Mouse (Mus musculus): Measurements from ENCODE around the gene Pcbd1. TPM values are rescaled to one million over a fixed set of nuclear protein-coding genes. Genes with fewer than 3 reads are reported as not detected.

Pcbd1 gene
- total RNA-seq (2021) = 1 to 10 TPM in 1 of 2 experiments, under 1 TPM in 1; 0.50 to 1.2 TPM
- long read RNA-seq, experiment 1 = 0 reads
- long read RNA-seq, experiment 2 = 0 reads

DNA sequence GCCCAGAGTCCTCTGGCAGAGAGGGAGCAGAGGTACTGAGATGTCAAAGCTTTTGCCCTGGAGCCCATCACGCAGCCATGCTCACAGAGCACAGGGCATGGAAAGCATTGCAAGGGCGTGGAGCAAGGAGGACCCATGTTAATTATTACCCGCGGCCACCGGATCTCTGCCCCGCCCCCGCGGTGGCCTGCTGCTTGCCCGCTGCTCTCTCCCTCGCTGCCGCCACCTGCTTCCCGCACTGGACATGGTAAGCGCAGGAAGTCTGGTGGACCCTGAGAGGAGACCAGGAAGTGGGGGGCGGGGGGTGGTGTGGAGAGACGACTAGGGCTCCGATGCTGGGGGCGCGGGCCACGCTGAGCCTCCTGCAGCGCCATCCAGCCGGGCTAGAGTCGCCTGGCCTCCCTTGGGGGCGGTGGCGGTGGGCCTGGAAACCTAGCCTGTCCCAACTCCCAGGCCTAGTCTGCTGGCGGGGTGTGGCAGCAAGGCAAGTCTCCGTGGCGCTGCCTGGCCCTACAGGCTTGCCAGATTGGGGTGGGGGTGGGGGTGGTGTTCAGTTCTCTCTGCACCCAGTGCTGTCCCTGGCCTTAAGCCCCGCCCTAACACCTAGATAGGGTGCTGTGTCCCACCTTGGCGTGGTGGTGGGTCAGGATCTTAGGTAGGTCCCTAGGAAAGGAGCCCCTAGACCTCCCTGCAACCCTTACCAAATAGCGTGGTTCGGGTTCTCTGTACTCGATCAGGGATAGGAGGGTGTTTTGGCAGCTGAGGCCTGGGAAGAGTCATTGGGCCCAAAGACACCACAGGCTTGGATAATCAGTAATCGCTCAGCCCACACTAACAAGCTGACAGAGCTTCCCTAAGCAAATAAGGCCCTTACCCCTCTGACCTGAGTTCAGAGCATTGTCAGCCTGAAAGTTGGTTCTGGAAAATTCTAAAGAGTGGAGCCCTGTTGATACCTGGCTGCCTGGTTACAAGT, at the start of gene Pcbd1:
Gene Pcbd1 (plus strand): TSS at position 162 of the 973 bp plus-strand sequence.
- DNase-seq (ENCODE audit: low spot score) = no peak

- DNase-seq (ENCODE audit: low spot score) = no peak
Measured at GRCm38 (mm10) chr10:61039657-61040056, 49.5 kb upstream of the Pcbd1 start.

GRCm38 (mm10) chr10:61045081-61045480, 44.0 kb upstream of the Pcbd1 start:
- no peak for DNase-seq (ENCODE audit: low spot score)

DNA sequence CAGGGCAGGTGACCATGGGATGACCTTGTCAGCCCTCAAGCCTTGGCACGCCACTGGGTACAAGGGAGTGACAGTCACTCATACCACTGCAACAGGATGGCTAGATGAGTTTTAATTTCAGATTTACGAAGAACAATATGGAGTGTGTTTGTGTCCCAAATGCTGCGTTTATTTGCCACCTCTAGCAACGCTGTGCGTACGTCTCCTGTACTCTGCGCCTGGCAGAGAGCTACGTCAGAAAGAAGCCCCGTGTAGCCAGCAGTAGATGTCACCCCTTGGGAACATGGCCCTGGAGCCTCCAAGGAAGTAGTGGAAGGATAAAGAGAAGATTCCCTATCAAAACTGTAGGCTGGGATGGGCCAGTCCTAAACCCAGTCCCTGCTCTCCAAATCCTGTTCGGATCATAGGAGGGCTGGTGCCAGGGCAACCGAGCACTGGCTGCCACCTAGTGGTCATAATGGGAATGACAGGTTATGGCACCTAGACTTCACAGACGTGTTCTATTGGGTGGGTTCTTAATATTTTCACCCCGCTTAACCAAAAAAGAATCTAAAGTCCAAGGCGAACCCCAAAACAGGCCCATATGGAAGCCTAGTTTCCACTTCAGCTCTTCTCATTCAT, 37.0 kb upstream of the Pcbd1 start:
- peak; percentile 69 for DNase-seq (ENCODE audit: low spot score)

- no peak for DNase-seq (ENCODE audit: low spot score)
Measured at GRCm38 (mm10) chr10:61056661-61057060, 32.5 kb upstream of the Pcbd1 start.

GRCm38 (mm10) chr10:61059101-61059500, 30.0 kb upstream of the Pcbd1 start:
- DNase-seq (ENCODE audit: low spot score) = no peak

DNA sequence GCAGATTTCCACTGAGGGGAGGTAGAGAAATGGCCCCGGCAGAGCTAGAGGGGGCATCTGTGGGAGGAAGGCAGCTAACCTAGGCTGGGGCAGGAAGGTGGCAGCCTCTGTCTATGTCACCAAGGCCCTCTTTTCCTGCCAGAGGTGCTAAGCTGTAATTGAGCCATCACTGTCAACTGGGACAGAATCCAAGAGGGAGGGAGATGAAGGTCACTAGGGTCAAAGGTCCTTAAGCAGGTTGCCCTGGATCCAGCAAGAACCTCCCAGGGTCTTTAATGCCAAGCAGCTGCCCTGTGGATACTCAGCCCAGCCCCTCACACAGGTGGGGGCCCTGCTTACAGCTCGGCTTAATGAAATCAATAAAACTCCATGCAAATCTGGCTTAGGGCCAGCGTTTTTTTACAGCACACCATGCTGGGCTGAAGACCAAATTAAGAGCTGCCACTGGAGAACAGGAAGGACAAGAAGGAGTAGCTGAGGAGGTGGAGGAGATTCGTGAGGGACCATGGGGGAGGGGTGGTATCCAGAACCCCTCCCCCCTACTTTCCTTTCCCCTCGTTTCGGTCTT, 29.5 kb upstream of the Pcbd1 start:
- DNase-seq (ENCODE audit: low spot score) = no peak

DNA sequence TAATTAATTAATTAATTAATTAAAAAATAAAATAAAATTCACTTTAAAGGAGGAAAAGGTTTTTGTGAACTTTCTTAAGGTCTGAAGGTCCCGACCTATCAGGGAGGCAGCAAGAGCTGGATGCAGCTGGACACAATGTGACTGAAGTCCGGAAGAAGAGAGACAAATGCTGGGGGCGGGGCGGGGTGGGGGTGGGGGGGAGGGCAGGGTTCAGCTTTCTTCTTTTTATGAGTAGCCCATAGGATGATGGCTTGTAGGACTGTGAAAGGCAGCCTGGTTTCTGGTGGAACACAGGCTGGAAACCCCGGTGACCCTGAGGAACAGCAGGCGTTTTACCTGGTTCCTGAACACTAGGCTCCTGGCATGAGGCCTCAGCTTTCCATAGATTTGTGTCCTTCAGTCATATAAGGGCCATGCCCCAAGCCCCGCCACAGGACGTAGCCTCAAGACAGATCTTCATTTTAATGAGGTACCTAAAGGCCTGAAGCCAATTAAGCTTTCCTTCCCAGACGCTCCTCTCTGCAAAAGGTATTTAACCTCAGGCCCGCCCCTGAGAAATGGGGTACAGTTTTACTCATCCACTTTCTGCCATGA, 25.8 kb upstream of the Pcbd1 start:
- DNase-seq (ENCODE audit: low spot score) = no peak

DNA sequence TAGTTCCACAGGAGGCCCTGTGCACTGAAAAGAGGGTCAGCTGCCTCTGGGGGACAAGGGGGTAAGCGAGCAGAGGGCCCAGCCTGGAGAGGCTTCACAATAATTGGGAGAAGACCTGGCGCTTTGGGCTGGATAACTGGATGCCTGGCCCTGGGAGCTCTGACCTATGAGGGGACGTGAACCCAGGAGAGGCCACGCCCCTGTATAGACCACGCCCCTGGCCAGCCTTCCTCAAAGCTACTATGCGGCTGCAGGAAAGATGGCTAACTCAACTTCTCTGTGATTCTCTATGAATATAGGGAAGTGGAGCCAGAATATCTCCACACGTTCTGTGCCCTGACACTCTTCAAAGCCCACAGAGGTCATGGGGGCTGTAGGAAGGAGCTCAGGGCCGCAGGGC, 24.5 kb upstream of the Pcbd1 start:
- DNase-seq (ENCODE audit: low spot score) = no peak

GRCm38 (mm10) chr10:61065287-61066005, 23.7 kb upstream of the Pcbd1 start:
- no peak for DNase-seq (ENCODE audit: low spot score)

- DNase-seq (ENCODE audit: low spot score) = peak; percentile 43
Measured at GRCm38 (mm10) chr10:61068436-61069192, 20.5 kb upstream of the Pcbd1 start.

DNA sequence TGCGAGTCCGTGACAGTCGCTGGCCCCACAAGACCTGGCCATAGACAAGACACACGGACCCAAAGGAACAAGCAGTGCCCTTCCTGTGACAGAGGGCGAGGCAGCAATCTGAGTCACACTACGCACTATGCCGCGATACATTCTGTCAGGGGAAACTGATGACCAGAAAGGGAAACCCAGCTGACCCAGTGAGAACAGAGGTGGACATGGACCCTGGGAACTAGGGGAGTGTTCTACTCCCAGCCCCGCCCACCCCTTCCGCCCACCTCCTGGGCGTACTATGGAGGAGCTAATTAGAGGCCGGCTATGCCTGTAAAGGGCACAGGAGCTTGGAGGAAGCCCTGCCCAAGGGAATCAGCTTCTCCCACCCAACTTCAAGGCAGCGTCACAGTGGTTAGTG, 19.9 kb upstream of the Pcbd1 start:
- DNase-seq (ENCODE audit: low spot score) = no peak

- peak; percentile 23 for DNase-seq (ENCODE audit: low spot score)
Measured at GRCm38 (mm10) chr10:61072324-61072723, 16.8 kb upstream of the Pcbd1 start.

- no peak for DNase-seq (ENCODE audit: low spot score)
Measured at GRCm38 (mm10) chr10:61074643-61075042, 14.5 kb upstream of the Pcbd1 start.

DNA sequence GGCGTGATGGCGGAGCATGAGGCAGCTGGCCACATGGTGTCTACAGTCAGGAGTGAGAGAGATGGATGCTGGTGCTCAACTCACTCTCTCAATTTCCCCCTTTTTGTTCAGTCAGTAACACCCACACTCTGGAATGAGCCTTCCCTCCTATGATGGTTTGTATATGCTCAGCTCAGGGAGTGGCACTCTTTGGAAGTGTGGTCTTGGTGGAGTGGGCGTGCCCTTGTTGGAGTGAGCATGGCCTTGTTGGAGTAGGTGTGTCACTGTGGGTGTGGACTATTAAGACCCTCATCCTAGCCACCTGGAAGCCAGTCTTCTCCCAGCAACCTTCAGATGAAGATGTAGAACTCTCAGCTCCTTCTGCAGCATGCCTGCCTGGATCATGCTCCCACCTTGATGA, 13.5 kb upstream of the Pcbd1 start:
- DNase-seq (ENCODE audit: low spot score) = no peak

GRCm38 (mm10) chr10:61080227-61080930, 8.8 kb upstream of the Pcbd1 start:
- DNase-seq (ENCODE audit: low spot score) = peak; percentile 25

DNA sequence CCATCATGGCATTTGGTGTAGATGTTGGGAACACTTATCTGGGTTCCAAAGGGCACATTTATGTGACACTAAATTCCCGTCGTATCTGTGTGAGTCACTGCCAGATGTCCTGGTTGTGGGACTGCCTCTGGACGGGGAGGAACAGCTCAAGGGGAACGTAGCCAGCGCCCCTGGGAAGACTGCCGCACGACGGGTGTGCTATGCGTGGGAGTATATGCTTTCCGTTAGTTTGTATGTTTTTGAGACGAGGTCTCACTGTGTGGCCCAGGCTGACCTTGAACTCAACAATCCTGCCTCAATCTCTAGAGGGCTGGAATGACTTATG, 8.2 kb upstream of the Pcbd1 start:
- DNase-seq (ENCODE audit: low spot score) = no peak

- no peak for DNase-seq (ENCODE audit: low spot score)
Measured at GRCm38 (mm10) chr10:61085364-61085763, 3.8 kb upstream of the Pcbd1 start.

GRCm38 (mm10) chr10:61086502-61086901, 2.6 kb upstream of the Pcbd1 start:
- no peak for DNase-seq (ENCODE audit: low spot score)

- DNase-seq (ENCODE audit: low spot score) = no peak
Measured at GRCm38 (mm10) chr10:61088468-61088867, 663 bp upstream of the Pcbd1 start.

All from gastrocnemius, adult 18-20 months (tissue).